Mouse (Mus musculus): ENCODE measurements around the gene Slc6a3.
A peak's percentile ranks its signal among the peaks of the same experiment; 100 is the strongest.

Gene Slc6a3

GRCm38 (mm10) chr13:73536403-73536821, at the start of gene Slc6a3:
Gene Slc6a3 (plus strand): TSS chr13:73536747.
- DNase-seq, result peak; percentile 48

- DNase-seq, result no peak
Measured at GRCm38 (mm10) chr13:73488105-73488504, 48.4 kb upstream of the Slc6a3 start.

- no peak for DNase-seq
Measured at GRCm38 (mm10) chr13:73488707-73489106, 47.8 kb upstream of the Slc6a3 start.

- DNase-seq, result no peak
Measured at GRCm38 (mm10) chr13:73489986-73490385, 46.6 kb upstream of the Slc6a3 start.

- no peak for DNase-seq
Measured at GRCm38 (mm10) chr13:73490564-73491170, 45.9 kb upstream of the Slc6a3 start.

- no peak for DNase-seq
Measured at GRCm38 (mm10) chr13:73493183-73493582, 43.4 kb upstream of the Slc6a3 start.

- DNase-seq, result no peak
Measured at GRCm38 (mm10) chr13:73494528-73494927, 42.0 kb upstream of the Slc6a3 start.

GRCm38 (mm10) chr13:73496137-73496536, 40.4 kb upstream of the Slc6a3 start:
- no peak for DNase-seq

- DNase-seq, result no peak
Measured at GRCm38 (mm10) chr13:73499893-73500604, 36.5 kb upstream of the Slc6a3 start.

GRCm38 (mm10) chr13:73502719-73503118, 33.8 kb upstream of the Slc6a3 start:
- peak; percentile 67 for DNase-seq

- DNase-seq, result peak; percentile 92
Measured at GRCm38 (mm10) chr13:73505686-73506467, 30.7 kb upstream of the Slc6a3 start.

- DNase-seq, result no peak
Measured at GRCm38 (mm10) chr13:73508817-73509550, 27.6 kb upstream of the Slc6a3 start.

GRCm38 (mm10) chr13:73509869-73510268, 26.7 kb upstream of the Slc6a3 start:
- no peak for DNase-seq

GRCm38 (mm10) chr13:73512776-73513673, 23.5 kb upstream of the Slc6a3 start:
- DNase-seq, result peak; percentile 82

- no peak for DNase-seq
Measured at GRCm38 (mm10) chr13:73516886-73517285, 19.7 kb upstream of the Slc6a3 start.

GRCm38 (mm10) chr13:73533716-73534115, 2.8 kb upstream of the Slc6a3 start:
- DNase-seq, result no peak

GRCm38 (mm10) chr13:73535287-73535686, 1.3 kb upstream of the Slc6a3 start:
- DNase-seq, result no peak

GRCm38 (mm10) chr13:73536824-73537223, 277 bp downstream of the Slc6a3 start:
- DNase-seq, result no peak

GRCm38 (mm10) chr13:73564201-73564600, 27.7 kb downstream of the Slc6a3 start:
- no peak for DNase-seq

GRCm38 (mm10) chr13:73575051-73575450, 38.5 kb downstream of the Slc6a3 start:
- DNase-seq, result no peak

- DNase-seq, result no peak
Measured at GRCm38 (mm10) chr13:73577277-73577676, 40.7 kb downstream of the Slc6a3 start.

- no peak for DNase-seq
Measured at GRCm38 (mm10) chr13:73591488-73591887, 54.9 kb downstream of the Slc6a3 start.

Data from thymus, postnatal 4 days (tissue).